Mouse (Mus musculus) urinary bladder, postnatal 36 days (tissue): Measurements from ENCODE around the gene Pax4.

Experiments
- DNase-seq, 2 experiments: peaks; one replicate each; pipeline ENCODE4 v3.0.0; 2022; ENCODE audit warnings: low spot score in 2 of 2, mixed read lengths in 1 of 2

Pax4 gene

DNA sequence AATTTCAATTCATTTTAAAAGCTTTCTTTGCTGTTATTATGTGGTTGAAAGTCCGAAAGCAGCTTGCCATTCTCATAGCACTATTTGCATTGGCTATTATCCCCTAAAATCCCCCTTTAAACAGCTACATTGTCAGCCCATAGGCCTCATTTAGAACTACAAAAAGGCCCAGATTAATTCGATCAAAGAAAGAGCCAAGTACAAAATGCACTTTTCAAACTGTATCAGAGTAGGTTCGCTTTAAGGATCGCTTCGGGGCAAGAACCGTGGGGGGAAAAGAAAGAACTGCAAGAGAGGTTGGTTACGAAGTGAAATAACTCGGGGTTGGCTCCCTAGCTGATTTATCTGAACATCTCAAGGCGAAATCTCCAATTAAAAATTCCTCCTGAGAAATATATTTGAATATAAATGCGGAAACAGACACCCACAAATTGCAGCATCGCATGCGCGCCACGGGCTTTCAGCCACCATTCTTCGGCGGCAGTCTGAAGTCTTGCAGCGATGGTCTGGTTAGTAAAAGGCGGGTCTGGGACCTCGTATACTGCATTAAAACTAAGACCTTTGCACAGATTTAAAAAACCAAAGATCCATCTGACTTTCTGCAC, 52.2 kb downstream of the Pax4 start:
- DNase-seq: no peak

DNA sequence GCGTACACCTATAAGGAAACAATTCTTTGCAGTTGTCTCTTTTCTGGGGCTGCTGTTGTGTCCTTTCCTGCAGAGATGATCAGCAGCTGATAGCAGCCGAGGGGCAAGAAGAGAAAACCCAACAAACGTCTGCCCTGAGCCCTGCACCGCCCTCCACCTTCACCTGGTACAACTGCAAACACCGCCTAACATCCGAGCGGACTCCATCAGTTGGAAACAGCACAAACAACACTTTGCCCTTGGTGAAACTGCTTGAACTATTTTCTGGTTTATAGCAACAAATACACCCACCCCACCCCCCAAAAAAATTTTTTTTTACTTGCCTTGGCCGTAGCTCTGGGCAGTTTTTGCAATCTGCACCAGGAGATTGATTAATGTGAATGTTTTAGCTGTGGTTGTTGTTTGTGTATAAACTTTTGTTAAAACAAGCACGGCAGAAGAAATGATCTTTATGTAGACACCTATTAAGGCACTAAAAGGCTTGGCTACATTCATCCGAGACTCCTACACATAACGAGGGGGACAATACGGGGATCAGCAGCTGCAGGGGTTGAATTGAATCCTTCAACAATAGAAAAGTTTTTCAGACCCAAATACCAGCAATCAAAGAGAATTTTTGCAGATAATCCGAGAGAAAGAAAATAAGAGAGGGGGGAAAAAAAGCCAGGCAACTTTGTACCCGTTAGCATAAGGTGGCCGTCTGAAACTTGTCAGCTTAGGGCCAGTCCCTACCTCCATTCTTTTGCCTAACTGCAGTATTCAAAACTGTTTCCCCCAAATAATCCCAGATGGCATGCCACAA, 52.9 kb downstream of the Pax4 start:
- no peak for DNase-seq
